ENCODE assay signal across 17 mouse cellular contexts in genomic region chr10:120239476-120239875, GRCm38 (mm10).
"Had no signal": no experiment of that assay in that cellular context is flagged by ENCODE, and none has a peak within 500 bp of the region (broad histone marks: within the 10 kb centered on the region; RNA-seq: fewer than 3 reads in every experiment).

No protein-coding gene starts in this region.

- H3K27me3 ChIP-seq: liver, embryonic 15.5 days; lung, embryonic 15.5 days; midbrain, embryonic 13.5 days; midbrain, embryonic 15.5 days; neural tube, embryonic 12.5 days; stomach, embryonic 15.5 days had no signal

- H3K27ac ChIP-seq: liver, embryonic 15.5 days; lung, embryonic 15.5 days; macrophage; midbrain, embryonic 13.5 days; midbrain, embryonic 15.5 days; neural tube, embryonic 12.5 days; stomach, embryonic 15.5 days; stomach, postnatal 0 days had no signal

- H3K4me1 ChIP-seq: liver, embryonic 15.5 days; lung, embryonic 15.5 days; midbrain, embryonic 13.5 days; midbrain, embryonic 15.5 days; stomach, embryonic 15.5 days had no signal

- H3K9me3 ChIP-seq: liver, embryonic 15.5 days; lung, embryonic 15.5 days; megakaryocyte, embryonic 14.5 days; midbrain, embryonic 13.5 days; midbrain, embryonic 15.5 days; neural tube, embryonic 12.5 days; stomach, embryonic 15.5 days had no signal

- H3K4me3 ChIP-seq: liver, embryonic 15.5 days; lung, embryonic 15.5 days; megakaryocyte, embryonic 14.5 days; midbrain, embryonic 13.5 days; midbrain, embryonic 15.5 days; neural tube, embryonic 12.5 days; stomach, embryonic 15.5 days had no signal

- DNase-seq: liver, postnatal 0 days; lung, adult 2 months; lung, postnatal 14 days; lung, postnatal 36 days; right cerebral cortex, postnatal 14 days; thymus, adult 2 months; thymus, postnatal 14 days; thymus, postnatal 36 days had no signal

- H3K36me3 ChIP-seq: liver, embryonic 15.5 days; lung, embryonic 15.5 days; midbrain, embryonic 13.5 days; midbrain, embryonic 15.5 days; neural tube, embryonic 12.5 days; stomach, embryonic 15.5 days had no signal
